Mouse (Mus musculus): ENCODE measurements at regions not wholly inside any gene's neighbourhood (a gene's known extent, or its start where the extent isn't known, plus 50 kb on each side); places are given as distances from the start of the nearest gene placed in this dataset.

DNA sequence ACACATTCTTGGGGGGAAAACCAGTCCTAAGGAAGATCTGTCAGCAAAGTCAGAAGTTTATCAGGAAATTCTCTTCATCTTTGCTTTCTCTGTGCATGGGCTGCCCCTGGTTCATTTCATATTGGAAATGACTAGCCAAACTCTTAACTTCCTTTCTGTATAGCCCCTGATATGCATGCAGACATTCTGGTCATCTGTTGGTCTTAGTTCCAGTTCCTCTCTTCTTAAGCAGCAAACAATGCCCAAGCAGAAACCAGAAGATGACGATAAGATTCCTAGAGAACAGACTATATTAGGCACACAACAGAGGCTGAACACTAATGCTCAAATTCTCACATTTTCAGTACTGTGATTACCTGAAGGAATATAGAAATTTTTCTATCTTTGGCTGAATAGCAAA is 176.0 kb downstream of the Arl4a start:
- no peak for ATAC-seq
- 82% methylated on average over 1 of the region's 1 CpGs for WGBS
- Histone ChIP-seq H3K4me1 (ENCODE audit: control insufficient read depth, insufficient read depth, low read depth, low read length) (no peaks in the 10 kb centered on the region), H3K4me3 (ENCODE audit: low read length) (no peak overlapping the region), H3K4me2 (ENCODE audit: low read length) (no peak overlapping the region), H3K27ac (ENCODE audit: low read depth, low read length) (no peak overlapping the region), H3K27me3 (replicated peaks; ENCODE audit: control insufficient read depth, insufficient read depth, low read length) (no peaks in the 10 kb centered on the region), H3K9me3 (ENCODE audit: control insufficient read depth, low read length) (no peaks in the 10 kb centered on the region), H3K9ac (ENCODE audit: low read depth, low read length) (no peak overlapping the region), H3K36me3 (ENCODE audit: control insufficient read depth, insufficient read depth, low read length) (no peaks in the 10 kb centered on the region)

DNA sequence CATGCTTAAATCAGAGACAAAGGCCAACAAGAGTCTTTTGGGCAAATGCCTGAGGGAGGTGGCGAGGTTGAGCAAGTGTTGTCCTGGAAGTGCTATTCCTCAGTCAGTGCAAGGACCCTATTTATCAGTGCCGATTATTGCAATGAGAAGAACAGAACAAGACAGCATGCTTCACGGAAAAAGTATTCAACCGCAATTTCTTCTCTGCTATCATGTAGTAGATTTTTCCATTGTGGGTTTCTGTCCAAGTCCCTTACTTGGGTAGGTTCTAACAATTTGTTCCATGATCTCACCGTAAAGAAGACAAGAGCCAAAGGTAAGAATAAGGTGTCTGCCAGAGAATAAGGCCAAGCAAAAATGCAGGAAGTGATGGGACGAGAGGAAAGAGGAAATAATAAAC is 186.2 kb downstream of the Arl4a start:
- Histone ChIP-seq H3K4me3 (ENCODE audit: low read length) (no peak overlapping the region), H3K4me2 (ENCODE audit: low read length) (no peak overlapping the region), H3K4me1 (ENCODE audit: control insufficient read depth, insufficient read depth, low read depth, low read length) (no peaks in the 10 kb centered on the region), H3K36me3 (ENCODE audit: control insufficient read depth, insufficient read depth, low read length) (no peaks in the 10 kb centered on the region), H3K27me3 (replicated peaks; ENCODE audit: control insufficient read depth, insufficient read depth, low read length) (no peaks in the 10 kb centered on the region), H3K27ac (ENCODE audit: low read depth, low read length) (no peak overlapping the region), H3K9ac (ENCODE audit: low read depth, low read length) (no peak overlapping the region), H3K9me3 (ENCODE audit: control insufficient read depth, low read length) (no peaks in the 10 kb centered on the region)
- no peak for ATAC-seq
- WGBS = 87% methylated on average over 6 of the region's 6 CpGs

DNA sequence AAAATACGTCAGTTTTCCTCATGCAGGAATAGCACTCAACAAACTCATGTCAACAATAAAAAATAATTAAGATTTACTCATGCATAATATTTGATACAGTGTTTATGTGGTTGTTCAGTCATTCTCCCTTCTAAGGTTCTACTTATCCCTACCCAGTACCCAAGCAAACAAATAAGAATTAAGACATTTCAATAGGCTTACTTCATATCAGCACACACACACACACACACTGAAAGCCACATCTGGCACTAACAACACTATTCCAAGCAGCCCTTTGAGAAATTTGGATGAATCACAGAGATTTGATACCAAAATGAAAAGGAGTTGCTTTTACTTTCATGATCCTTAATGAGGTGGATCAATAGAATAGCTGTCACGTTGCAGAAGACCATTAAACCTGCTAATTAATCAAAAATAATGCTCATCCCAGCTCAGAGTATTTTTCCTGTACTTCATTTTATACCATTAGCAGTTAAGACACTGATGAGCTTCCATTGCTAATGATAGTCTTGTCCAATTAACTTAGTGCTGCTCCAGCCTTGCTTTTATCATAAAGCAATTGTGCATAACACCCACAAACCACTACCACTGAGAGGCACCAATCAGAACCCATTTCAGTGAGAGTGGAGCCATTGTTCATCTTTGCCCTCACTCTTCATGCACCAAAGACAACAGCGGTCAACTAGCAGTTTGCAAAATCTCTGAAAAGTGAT is 188.3 kb downstream of the Arl4a start:
- no peak for ATAC-seq
- H3K4me1 ChIP-seq (ENCODE audit: control insufficient read depth, insufficient read depth, low read depth, low read length) = no peaks in the 10 kb centered on the region
- H3K27ac ChIP-seq (ENCODE audit: low read depth, low read length) = no peak overlapping the region
- no peaks in the 10 kb centered on the region for H3K27me3 ChIP-seq (replicated peaks; ENCODE audit: control insufficient read depth, insufficient read depth, low read length)
- no peaks in the 10 kb centered on the region for H3K9me3 ChIP-seq (ENCODE audit: control insufficient read depth, low read length)
- H3K9ac ChIP-seq (ENCODE audit: low read depth, low read length) = no peak overlapping the region
- H3K4me2 ChIP-seq (ENCODE audit: low read length) = no peak overlapping the region
- 63% methylated on average over 3 of the region's 3 CpGs for WGBS
- no peak overlapping the region for H3K4me3 ChIP-seq (ENCODE audit: low read length)
- no peaks in the 10 kb centered on the region for H3K36me3 ChIP-seq (ENCODE audit: control insufficient read depth, insufficient read depth, low read length)

DNA sequence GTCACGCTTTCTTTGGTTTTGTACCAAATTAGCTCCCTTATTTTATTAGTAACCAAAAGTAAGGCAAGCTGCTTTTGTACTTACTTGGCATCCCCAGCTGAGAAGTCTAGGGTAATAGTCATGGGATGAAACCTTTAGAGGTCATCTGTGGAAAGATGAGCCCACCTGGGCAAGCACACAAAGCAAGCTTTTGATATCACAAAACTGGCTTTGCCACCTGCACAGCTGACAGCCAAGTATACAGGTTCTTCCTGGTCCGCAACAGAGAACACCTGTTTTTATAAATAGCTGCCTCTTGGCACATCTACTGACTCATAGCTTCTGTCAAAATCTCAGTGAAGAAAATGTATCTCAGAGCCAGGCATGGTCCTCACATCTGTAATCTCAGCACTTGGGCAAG is 197.2 kb downstream of the Arl4a start:
- WGBS = 93% methylated on average over 2 of the region's 2 CpGs
- Histone ChIP-seq H3K27ac (ENCODE audit: low read depth, low read length) (no peak overlapping the region), H3K9me3 (ENCODE audit: control insufficient read depth, low read length) (no peaks in the 10 kb centered on the region), H3K27me3 (replicated peaks; ENCODE audit: control insufficient read depth, insufficient read depth, low read length) (no peaks in the 10 kb centered on the region), H3K4me2 (ENCODE audit: low read length) (no peak overlapping the region), H3K36me3 (ENCODE audit: control insufficient read depth, insufficient read depth, low read length) (no peaks in the 10 kb centered on the region), H3K4me3 (ENCODE audit: low read length) (no peak overlapping the region), H3K4me1 (ENCODE audit: control insufficient read depth, insufficient read depth, low read depth, low read length) (no peaks in the 10 kb centered on the region), H3K9ac (ENCODE audit: low read depth, low read length) (no peak overlapping the region)
- ATAC-seq = no peak

DNA sequence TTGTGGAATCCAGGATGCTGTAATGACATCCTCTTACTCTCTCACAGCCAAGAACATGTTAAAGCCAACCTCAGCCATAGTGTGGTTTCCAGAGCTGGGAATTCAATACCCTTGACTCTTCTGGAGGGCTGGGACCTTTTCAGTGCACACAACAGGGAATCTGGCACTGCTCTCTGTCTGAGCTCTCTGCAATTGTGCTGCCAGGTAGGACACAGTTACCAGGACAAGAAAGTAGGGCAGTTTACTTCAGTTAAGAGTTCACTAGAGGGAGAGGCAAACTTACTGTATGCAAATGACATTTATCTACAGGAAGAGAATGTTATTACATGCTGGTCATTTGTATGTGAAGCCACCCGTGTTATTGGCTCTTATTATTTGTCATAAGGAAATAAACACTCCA is 197.6 kb downstream of the Arl4a start:
- ATAC-seq = no peak

GRCm38 (mm10) chr12:39831079-39831478 is 206.7 kb downstream of the Arl4a start:
- Histone ChIP-seq H3K27ac (ENCODE audit: low read depth, low read length) (no peak overlapping the region), H3K4me3 (ENCODE audit: low read length) (no peak overlapping the region), H3K36me3 (ENCODE audit: control insufficient read depth, insufficient read depth, low read length) (no peaks in the 10 kb centered on the region), H3K27me3 (replicated peaks; ENCODE audit: control insufficient read depth, insufficient read depth, low read length) (no peaks in the 10 kb centered on the region), H3K9ac (ENCODE audit: low read depth, low read length) (no peak overlapping the region), H3K4me2 (ENCODE audit: low read length) (no peak overlapping the region), H3K4me1 (ENCODE audit: control insufficient read depth, insufficient read depth, low read depth, low read length) (no peaks in the 10 kb centered on the region), H3K9me3 (ENCODE audit: control insufficient read depth, low read length) (no peaks in the 10 kb centered on the region)
- no peak for ATAC-seq
- WGBS = 77% methylated on average over 7 of the region's 7 CpGs

More for the DNA sequence above, 197.6 kb downstream of the Arl4a start:
- H3K4me1 ChIP-seq (ENCODE audit: control insufficient read depth, insufficient read depth, low read depth, low read length) = no peaks in the 10 kb centered on the region
- no peaks in the 10 kb centered on the region for H3K36me3 ChIP-seq (ENCODE audit: control insufficient read depth, insufficient read depth, low read length)
- no peaks in the 10 kb centered on the region for H3K9me3 ChIP-seq (ENCODE audit: control insufficient read depth, low read length)
- H3K27me3 ChIP-seq (replicated peaks; ENCODE audit: control insufficient read depth, insufficient read depth, low read length) = no peaks in the 10 kb centered on the region
- H3K4me2 ChIP-seq (ENCODE audit: low read length) = no peak overlapping the region
- 90% methylated on average over 1 of the region's 1 CpGs for WGBS
- no peak overlapping the region for H3K27ac ChIP-seq (ENCODE audit: low read depth, low read length)
- no peak overlapping the region for H3K4me3 ChIP-seq (ENCODE audit: low read length)
- no peak overlapping the region for H3K9ac ChIP-seq (ENCODE audit: low read depth, low read length)

DNA sequence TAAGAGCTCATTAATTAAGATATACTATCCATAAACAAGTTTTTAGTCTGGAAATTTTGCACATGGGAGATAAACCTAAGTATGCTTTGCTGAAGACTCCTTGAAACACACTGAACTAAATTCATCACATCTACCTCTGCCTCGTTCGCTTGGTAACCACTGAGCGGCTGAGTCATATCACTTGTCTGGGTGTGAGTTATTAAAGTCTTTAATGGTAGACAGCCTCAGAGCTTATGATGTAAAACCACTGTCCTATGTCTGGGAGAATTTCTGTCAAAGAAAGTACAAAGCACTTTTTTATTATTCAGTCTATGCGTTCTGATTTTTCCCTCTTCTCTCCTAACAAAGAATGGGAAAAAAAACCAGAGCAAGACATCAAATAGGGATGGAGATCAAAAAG is 207.3 kb downstream of the Arl4a start:
- no peak for ATAC-seq
- no peak overlapping the region for H3K9ac ChIP-seq (ENCODE audit: low read depth, low read length)
- H3K4me2 ChIP-seq (ENCODE audit: low read length) = no peak overlapping the region
- no peaks in the 10 kb centered on the region for H3K4me1 ChIP-seq (ENCODE audit: control insufficient read depth, insufficient read depth, low read depth, low read length)
- no peaks in the 10 kb centered on the region for H3K27me3 ChIP-seq (replicated peaks; ENCODE audit: control insufficient read depth, insufficient read depth, low read length)
- H3K9me3 ChIP-seq (ENCODE audit: control insufficient read depth, low read length) = no peaks in the 10 kb centered on the region
- H3K36me3 ChIP-seq (ENCODE audit: control insufficient read depth, insufficient read depth, low read length) = no peaks in the 10 kb centered on the region
- H3K4me3 ChIP-seq (ENCODE audit: low read length) = no peak overlapping the region
- H3K27ac ChIP-seq (ENCODE audit: low read depth, low read length) = no peak overlapping the region
- 78% methylated on average over 4 of the region's 4 CpGs for WGBS

DNA sequence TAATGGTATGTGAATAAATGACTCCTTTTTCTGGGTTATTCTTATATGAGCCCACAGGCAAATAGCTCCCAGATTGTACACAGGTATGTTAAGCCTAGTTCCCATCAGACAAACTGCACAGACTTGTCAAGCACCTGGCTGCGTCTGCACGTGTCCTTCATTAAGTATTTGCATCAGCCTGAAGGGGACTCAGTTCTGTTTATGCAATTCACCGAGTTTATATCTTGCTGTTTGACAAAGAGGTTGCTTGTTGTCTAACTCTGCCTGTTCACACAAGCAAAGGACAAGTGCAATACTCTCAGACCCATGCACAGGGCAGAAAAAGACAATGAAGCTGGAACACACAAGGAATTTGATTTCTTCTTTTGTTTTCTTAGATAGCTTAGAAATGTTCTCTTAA is 215.2 kb downstream of the Arl4a start:
- no peak overlapping the region for H3K9ac ChIP-seq (ENCODE audit: low read depth, low read length)
- ATAC-seq = no peak
- WGBS = 80% methylated on average over 3 of the region's 3 CpGs

DNA sequence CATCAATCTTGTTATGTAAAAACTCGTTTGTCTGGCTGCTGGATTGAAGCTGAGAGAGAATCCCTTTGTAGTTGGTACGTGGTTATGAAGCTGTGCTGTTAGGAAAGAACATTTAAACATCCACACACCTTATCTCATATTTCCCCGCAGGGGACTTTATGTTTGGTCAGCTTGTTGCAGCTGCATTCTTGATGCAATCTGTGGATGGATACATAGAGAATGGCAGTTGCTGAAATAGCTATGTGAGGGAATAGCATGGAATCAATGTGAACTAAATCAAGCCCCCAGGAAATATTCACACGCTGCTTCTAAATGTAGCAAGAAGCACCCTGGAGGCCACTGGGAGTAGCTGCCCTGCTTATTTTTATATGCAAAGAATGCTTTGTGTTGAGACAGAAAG is 236.3 kb downstream of the Arl4a start:
- no peak overlapping the region for H3K4me2 ChIP-seq (ENCODE audit: low read length)
- no peak overlapping the region for H3K9ac ChIP-seq (ENCODE audit: low read depth, low read length)
- H3K9me3 ChIP-seq (ENCODE audit: control insufficient read depth, low read length) = no peaks in the 10 kb centered on the region
- H3K36me3 ChIP-seq (ENCODE audit: control insufficient read depth, insufficient read depth, low read length) = no peaks in the 10 kb centered on the region
- no peak overlapping the region for H3K27ac ChIP-seq (ENCODE audit: low read depth, low read length)
- WGBS = 60% methylated on average over 4 of the region's 4 CpGs
- no peaks in the 10 kb centered on the region for H3K27me3 ChIP-seq (replicated peaks; ENCODE audit: control insufficient read depth, insufficient read depth, low read length)
- H3K4me3 ChIP-seq (ENCODE audit: low read length) = no peak overlapping the region
- no peak for ATAC-seq
- no peaks in the 10 kb centered on the region; the same call in 1 of the 2 replicates for H3K4me1 ChIP-seq (ENCODE audit: control insufficient read depth, insufficient read depth, low read depth, low read length)

More for the DNA sequence above, 215.2 kb downstream of the Arl4a start:
- no peaks in the 10 kb centered on the region for H3K4me1 ChIP-seq (ENCODE audit: control insufficient read depth, insufficient read depth, low read depth, low read length)
- no peaks in the 10 kb centered on the region for H3K27me3 ChIP-seq (replicated peaks; ENCODE audit: control insufficient read depth, insufficient read depth, low read length)
- no peaks in the 10 kb centered on the region for H3K36me3 ChIP-seq (ENCODE audit: control insufficient read depth, insufficient read depth, low read length)
- no peaks in the 10 kb centered on the region for H3K9me3 ChIP-seq (ENCODE audit: control insufficient read depth, low read length)
- no peak overlapping the region for H3K4me2 ChIP-seq (ENCODE audit: low read length)
- H3K4me3 ChIP-seq (ENCODE audit: low read length) = no peak overlapping the region
- H3K27ac ChIP-seq (ENCODE audit: low read depth, low read length) = no peak overlapping the region

GRCm38 (mm10) chr12:39797843-39798242 is 240.0 kb downstream of the Arl4a start:
- Histone ChIP-seq H3K36me3 (ENCODE audit: control insufficient read depth, insufficient read depth, low read length) (no peaks in the 10 kb centered on the region), H3K27me3 (replicated peaks; ENCODE audit: control insufficient read depth, insufficient read depth, low read length) (no peaks in the 10 kb centered on the region), H3K9ac (ENCODE audit: low read depth, low read length) (no peak overlapping the region), H3K9me3 (ENCODE audit: control insufficient read depth, low read length) (no peaks in the 10 kb centered on the region), H3K4me2 (ENCODE audit: low read length) (no peak overlapping the region), H3K27ac (ENCODE audit: low read depth, low read length) (no peak overlapping the region), H3K4me3 (ENCODE audit: low read length) (no peak overlapping the region), H3K4me1 (ENCODE audit: control insufficient read depth, insufficient read depth, low read depth, low read length) (no peaks in the 10 kb centered on the region; the same call in 1 of the 2 replicates)
- ATAC-seq = no peak
- 76% methylated on average over 2 of the region's 2 CpGs for WGBS
